Mouse (Mus musculus) WW6 (cell line): ENCODE results near the gene Lrp1.

Source experiments
- DNase-seq: peaks from one replicate; pipeline ENCODE4 v3.0.0-alpha.2; 2013; ENCODE audit warnings: low read depth, low spot score

Lrp1 gene

GRCm38 (mm10) chr10:127652906-127653638 lies 32.1 kb upstream of the Lrp1 start:
- no peak for DNase-seq

- no peak for DNase-seq
These were observed 24.8 kb upstream of the Lrp1 start for GRCm38 (mm10) chr10:127645791-127646190.

GRCm38 (mm10) chr10:127643553-127644238 lies 22.7 kb upstream of the Lrp1 start:
- no peak for DNase-seq

DNA sequence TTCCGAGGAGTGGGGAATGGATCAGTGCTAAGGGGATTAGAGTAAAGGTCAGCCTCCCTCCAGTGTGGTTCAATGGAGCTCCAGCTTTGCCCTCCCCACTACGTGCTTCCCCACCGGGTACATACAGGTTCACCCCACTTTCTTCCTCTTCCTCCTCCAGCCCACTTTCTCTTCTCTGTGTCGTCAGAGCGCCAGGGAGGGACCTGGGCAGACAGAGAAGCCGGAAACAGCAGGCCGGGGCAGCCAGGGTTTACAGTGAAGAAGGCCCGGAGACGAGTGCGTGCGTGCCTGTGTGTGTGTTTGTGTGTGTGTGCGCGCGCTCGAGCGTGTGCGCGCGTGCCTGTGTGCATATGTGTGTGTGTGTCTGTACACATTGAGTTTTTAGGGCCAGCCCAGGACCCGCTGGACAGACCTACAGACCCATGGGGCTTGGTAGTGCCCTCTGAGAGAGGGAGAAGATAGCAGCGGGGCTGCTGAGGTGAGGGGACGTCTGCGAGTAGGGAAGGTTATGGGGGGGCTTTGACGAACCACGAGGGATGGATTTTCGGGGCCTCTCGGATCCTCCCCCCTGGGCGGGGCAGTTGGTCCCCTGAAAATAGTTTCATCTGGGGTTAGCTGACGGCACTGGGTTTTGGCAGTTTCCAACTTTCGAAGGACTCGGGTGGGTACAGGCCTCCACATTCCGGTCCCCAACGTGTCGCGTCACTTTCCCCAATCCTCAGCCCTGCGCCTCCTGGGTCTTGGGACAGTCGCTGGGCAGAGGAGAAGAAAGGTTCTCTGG lies 22.0 kb upstream of the Lrp1 start, which contains the start of gene Stat6:
Gene Stat6, plus strand, starts transcription at position 215 of the 781 bp plus-strand sequence.
- no peak for DNase-seq

DNA sequence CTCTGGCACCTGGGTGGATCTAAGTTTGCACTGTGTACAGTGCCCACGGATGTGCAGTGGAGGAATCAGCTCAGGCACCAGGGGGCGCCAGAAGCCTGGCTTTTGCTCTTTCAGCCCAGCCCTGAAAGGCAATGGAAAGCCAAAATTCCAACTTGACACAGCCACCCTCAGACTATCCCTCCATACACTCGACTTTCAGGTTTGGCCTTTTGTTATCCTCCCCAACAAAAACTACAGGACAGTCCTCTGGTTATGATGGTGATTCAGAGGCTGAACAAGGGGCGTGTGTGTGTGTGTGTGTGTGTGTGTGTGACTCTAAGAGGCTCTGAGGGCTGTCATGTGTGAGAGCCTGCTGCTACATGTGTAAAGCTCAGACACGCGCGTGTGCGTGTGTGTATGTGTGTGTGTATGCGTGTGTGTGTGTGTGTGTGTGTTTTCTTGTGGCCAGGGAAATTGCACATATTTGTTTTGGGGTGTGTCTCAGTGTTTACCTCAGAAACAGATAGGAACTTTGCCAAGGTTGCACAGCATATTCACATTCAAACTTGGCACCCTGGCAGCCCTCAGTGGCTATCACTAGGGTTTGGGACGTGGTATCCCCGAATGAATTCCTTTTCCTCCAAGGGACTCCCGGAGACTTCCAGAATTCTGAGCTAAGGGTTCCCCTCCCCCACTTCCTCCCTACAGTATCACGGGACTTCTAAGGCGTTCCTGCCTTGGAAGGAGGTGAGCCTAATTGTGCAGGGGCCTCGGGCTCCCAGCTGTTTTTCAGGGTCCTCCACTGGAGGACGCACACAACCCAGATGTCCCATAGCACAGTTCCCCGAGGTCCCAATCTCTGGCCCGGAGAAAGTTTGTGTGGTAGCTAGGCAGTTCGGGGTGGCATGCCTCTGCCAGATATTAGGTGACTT lies 21.2 kb upstream of the Lrp1 start:
- DNase-seq, result no peak

GRCm38 (mm10) chr10:127640421-127640820 lies 19.5 kb upstream of the Lrp1 start:
- no peak for DNase-seq

GRCm38 (mm10) chr10:127632668-127633271 lies 11.8 kb upstream of the Lrp1 start:
- DNase-seq, result no peak

GRCm38 (mm10) chr10:127631261-127632214 lies 10.6 kb upstream of the Lrp1 start:
- no peak for DNase-seq

DNA sequence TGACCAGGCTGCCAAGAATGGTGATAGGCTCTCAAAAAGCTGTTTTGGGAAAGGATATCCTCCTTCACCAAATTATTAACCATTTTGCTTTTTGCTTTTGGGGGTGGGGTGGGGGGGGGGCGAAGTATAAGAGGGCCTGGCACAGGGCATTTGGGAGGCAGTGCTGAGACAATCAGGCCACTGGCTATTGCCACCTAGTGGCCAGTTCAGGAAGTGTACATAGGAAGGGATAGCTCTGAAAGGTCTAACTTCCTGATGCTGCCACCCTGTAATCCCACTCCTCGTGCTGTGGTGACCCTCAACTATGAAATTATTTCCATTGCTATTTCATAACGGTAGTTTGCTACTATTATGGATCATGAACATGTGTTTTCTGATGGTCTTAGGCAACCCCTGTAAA lies 5.5 kb upstream of the Lrp1 start:
- no peak for DNase-seq

DNA sequence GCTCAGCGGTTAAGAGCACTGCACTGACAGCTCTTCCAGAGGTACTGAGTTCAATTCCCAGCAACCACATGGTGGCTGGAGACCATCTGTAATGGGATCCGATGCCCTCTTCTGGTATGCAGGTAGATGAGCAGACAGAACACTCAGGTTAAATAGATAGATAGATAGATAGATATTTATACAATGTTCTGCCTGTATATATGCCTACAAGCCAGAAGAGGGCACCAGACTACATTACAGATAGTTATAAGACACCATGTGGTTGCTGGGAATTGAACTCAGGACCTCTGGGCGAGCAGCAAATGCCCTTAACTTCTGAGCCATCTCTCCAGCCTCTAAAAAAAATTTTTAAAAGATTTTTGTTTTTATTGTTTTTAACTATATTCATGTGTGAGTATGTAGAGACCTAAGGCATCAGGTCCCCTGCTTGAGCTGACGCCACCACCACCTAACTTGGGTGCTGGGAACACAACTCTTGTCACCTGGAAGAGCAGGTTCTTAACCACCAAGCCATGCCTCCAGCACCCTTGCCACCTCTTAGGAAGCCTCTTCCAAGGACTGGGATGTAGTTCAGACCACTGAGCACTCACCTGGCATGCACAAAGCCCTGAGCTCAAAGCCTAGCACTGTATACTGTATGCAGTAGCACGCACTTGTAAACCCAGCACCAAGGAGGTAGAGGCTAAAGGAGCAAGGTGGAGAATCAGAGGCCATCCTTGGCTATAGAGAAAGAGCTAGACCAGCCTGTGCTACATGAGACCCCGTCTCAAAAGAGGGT lies 2.7 kb upstream of the Lrp1 start:
- no peak for DNase-seq

DNA sequence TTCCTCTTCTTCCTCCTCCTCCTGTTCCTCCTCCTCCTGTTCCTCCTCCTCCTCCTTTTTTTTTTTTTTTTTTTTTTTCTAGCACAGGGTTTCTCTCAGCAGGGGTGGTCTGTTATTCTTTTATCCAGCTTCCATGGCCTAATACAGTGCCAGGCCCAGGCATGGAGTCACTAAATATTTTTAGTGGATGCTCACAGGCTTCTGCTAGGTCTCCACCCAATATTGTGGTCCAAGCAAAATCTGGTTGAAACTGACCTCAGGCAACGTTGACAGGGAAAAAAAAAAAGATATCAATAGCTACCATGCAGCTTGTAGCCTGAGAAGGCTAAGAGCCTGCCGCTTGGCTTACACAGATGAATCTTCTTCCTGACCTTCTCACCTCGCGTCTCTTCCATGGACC lies 1.7 kb upstream of the Lrp1 start:
- no peak for DNase-seq

DNA sequence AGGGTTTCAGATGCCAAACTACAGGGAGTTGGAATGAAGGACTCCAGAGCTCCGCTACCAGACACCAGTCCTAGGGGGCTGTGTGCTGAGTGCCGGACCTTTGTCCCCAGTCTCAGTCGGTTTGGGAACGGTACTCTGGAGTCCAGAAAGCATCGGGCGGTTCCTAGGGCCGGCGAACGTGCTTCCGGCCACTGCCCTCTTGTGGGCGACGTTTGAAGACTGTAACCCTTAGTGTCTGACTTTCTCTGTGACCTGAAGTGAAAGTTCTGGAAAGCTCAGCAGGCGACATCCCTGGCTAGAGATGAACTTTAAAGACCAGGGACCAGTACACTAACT lies 1.1 kb upstream of the Lrp1 start:
- DNase-seq, result no peak

DNA sequence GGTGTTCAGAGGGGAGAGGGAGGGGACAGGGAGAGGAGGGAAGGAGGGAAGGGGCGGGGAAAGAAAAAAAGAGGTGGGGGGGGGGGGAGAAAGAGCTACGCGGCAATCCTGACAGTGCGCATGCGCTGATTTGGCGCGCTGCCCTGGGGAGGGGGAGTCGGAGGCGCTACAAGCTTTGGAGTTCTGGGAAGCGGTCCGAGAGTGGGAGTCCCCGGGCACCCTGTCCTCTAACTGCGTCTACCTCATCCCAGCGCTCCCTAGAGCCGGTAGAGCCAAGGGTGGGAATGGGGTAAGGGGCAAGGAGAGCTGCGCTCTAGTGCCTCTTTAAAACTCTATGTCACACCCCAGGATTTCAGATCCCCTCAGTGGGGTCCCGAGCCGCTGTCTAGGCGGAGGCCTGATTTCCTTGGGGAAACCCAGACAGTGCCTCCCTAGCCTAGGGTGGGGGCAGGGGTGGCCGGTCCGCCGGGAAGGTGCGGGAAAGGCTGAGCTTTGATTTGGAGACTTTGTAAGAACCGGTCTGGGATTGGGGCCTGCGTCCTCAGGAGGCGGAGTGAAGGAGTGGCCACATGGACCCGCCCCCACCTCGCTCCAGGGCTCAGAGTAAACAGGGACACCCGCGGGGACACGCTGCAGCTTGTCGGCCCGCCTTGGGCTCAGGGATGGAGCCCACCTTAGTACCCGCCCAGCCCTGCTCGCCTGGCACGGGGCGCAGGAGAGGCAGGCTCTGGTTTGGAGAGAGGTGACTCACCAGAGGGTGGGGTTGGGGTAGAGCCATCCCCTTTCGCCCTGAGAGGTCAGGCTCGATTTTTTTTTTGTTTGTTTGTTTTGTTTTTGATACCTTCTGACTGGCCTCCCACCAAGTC lies 476 bp upstream of the Lrp1 start:
- DNase-seq, result peak; percentile 81

DNA sequence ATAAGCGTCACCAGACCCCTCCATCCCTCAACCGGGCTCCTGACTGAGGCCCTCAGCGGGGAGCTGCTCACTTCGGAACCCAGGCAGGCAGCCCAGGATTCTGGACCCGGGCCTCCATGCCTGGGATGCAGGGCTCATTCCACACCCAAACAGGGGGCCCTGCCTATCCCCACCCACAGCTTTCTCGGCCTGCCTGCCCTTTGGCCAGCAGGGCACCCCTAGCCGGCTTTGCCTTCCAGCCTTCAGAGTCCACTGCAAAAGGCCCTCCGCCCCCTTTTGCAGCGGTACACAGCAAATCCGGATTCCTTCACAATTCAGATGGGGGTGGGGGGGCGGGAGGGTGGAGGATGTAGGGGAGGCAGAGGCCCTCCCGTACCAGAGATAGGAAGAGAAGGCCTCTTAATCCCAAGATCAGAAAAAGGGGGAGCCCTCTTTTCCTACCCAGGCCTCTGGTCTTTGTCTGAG lies 975 bp downstream of the Lrp1 start:
- no peak for DNase-seq

GRCm38 (mm10) chr10:127619119-127619721 lies 1.7 kb downstream of the Lrp1 start:
- DNase-seq, result no peak

DNA sequence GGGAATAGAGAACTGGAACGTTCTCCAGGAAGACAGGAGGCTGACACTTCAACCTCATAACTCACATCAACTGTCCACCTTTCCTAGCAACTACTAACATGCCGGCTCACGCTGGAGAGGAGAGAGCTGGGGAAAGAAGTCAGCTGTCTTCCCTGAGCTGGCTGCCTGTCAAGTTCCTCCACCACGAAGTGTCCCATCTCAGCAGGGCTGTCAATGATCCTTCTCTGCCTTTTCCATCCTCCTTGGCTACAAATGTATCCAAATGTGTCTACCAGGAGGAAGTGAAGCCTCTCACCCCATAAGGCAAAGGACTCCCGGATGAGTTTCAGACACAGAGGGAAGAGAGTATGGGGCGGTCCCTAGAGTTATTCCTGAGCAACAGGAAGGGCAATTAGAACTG lies 2.8 kb downstream of the Lrp1 start:
- no peak for DNase-seq

DNA sequence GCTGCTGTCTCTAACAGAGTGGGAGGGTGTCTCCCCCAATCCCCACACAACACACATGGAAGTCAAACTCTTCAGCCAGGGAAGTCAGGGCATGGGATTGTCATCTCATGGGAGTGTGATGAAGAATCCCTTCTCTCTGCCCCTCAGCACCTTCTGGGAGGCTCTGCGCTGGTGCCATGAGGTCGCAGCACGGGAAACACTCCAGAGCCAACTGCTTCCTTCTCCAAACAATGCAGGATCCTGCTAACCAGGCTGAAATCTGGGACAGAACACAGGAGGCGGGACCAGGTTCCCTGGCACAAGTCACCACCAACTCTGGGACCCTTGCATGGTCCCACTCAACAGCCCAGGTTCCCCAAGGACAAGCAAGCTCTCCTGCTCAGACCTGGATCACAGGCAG lies 3.7 kb downstream of the Lrp1 start:
- no peak for DNase-seq

GRCm38 (mm10) chr10:127616261-127616679 lies 4.7 kb downstream of the Lrp1 start:
- no peak for DNase-seq
